Mouse (Mus musculus) kidney, postnatal 36 days (tissue): ENCODE data around the gene Isyna1.

Source experiments
- DNase-seq, 2 experiments: peaks; one replicate each; pipeline ENCODE4 v3.0.0; 2021 to 2022; ENCODE audit warnings: mixed read lengths in 2 of 2

Isyna1 gene

DNA sequence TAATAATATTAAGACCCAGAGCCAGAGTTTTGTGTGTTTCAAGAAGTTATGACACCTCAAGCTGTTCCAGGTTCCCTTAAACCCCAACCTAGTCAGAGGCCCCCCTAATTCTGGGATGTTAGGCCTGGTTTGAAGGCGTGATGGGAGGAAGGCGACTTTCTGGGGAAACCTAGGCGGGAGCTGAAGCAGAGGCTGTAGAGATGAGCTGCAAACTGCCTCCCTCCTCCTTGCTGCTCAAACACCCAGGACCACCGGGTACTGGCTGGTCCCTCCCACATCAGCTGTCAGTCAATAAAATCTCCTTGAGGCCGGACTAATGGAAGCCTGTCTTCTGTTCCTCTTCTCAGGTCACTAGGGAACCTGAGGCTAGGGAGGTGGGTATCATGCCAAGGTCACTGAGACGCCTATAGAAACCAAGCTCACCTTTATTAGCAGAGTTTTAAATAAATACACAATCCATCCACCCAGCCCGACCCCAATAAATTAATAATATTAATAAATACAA, 34.9 kb downstream of the Isyna1 start:
- DNase-seq = no peak

DNA sequence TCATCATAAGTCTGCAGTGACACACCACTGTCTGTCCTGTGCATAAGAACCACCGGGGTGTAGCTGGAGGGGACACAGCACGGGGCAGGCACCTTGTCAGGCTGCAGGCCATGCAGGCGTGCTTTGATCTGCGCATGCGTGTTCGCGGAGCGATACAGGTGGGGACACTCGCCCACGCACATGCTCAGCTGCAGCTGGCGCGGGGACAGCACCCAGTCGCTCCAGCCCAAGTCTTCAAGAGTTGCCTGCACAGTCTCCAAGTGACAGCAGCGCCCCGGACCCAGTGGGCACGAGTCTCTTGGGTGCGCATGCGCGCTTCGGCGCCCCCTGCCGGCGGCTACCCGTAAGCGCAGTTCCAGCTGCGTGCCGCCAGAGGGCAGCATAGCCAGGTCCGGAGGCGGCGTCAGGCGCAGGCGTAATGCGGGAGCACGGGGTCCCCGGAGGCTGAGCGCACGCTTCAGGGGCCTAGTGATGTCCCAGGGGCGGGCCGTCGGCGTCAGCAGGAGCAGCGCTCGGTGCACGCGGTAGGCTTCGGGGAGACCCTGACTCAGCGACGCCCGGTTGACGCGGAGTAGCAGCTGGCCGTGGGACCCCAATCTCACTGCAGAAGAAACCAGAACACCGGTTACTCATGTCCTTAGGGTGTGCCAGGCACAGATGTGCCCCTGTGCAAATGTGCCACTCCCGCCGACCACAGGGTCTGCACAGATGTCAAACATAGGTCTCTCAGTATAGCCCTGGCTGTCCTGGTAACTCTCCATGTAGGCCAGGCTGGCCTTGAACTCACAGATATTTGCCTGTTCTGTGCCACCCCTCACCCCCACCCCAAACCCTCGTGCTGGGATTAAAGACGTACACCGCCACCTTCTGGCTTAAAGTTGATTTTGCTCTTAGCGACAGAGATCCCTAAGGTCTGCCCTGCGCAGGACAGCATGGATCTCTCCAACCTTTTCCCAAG, 35.7 kb downstream of the Isyna1 start:
- peak; percentile 73 to 86 for DNase-seq

DNA sequence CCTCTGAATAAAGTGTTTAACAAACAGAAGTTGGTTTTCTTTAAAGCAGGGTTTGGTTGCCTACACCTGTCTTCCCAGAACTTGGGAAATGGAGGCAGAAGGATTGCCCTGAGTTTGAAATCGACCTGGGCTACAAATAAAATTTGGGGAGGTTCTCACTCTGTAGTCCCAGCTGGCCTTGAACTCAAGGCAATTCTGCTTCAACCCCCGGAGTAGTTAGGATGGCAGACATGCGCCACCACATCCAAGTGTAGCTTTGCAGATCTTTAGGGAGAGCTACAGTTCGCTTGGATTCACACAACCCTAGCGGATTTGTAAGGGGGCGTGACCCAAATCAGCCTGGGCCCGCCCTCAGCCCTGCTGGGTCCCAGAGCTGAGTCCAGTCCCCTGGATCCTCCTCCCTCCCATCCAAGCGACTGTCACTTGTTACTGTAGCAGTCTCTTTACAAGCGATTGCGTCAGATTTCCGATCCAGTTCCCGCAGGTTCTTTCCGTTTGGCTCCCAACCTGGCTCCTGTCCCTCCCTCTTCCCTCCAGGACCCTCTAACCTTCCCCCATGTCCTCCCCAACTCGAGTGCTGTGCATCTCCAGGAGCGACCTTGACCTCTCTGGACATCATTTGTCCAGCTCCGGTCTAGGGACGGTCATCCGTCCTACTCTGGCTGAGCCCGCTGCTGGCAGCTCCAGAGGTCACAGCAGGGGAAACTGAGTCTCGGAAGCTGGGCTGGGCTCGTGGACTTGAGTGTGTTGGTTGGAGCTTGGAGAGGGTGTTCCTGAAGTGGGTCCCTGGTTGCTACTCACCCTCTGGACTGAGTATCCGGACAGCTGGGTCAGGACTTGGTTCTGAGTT, 36.6 kb downstream of the Isyna1 start:
- peak; percentile 87 to 89 for DNase-seq

DNA sequence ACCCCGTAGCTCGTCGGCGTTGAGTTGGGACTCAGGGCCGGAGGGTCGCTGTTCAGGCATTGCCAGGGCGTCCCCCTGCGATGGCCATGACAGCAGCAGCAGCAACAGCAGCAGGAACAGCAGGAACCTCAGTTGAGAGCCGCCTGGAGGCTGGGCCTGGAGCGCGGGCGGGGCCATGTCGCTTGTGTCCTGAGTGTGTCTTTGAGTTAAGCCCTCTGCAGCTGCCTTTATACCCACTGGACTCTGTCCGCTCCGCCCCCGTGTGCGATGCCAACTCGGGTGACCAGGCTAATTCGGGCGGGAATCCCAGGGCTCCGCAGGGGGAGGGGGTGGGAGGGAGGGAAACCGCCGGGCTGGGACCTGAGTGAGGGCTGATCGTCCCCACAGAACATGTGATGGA, 37.3 kb downstream of the Isyna1 start:
- peak; percentile 86 to 87 for DNase-seq

DNA sequence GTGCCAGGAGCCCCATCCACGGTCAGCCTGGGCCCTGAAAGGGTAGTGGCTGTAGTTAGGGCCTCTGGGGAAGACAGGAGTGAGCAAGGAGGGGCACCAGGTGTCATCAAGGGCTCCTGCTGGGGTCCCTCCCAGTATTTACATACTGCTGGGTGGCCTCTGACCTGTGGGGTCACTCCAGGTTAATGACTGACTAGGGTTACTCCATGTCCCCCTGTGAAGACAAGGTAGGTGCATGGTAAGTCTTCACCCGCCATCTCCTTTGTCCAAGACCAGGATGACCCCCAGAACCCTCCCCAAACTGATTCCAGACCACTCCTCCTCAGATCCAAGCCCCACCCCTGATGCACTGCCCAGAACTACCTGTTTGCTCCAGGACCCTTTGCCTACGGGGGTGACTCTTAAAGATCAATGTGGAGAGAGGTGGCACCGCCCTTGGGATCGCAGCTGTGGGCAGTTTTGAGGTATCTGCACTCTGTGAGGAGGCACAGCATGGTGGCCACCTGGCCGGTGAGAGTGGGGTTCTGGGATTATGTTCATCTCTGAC, 38.2 kb downstream of the Isyna1 start, which contains the start of gene Gdf15:
Gene Gdf15 (minus strand): TSS at position 111 of the 547 bp plus-strand sequence.
- DNase-seq = no peak

DNA sequence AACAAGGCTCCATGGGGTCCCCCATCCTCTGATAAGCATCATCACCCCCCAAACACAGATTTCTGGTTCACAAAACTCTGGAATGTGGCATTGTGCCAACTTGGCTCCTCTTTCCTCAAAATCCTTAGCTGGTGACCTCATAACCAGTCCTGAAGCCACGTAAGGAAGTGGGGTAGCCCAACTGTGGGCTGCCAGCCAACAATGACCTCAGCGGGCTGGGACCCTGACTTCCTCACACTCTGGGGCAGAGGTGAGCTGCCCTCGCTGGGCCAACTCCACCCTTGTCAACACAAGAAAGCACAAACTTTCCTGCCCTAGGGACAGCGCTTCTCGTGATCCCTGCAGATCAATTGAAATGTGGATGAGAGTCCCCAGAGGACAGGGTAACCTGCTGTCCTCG, 39.9 kb downstream of the Isyna1 start:
- DNase-seq = peak; percentile 90 to 92

DNA sequence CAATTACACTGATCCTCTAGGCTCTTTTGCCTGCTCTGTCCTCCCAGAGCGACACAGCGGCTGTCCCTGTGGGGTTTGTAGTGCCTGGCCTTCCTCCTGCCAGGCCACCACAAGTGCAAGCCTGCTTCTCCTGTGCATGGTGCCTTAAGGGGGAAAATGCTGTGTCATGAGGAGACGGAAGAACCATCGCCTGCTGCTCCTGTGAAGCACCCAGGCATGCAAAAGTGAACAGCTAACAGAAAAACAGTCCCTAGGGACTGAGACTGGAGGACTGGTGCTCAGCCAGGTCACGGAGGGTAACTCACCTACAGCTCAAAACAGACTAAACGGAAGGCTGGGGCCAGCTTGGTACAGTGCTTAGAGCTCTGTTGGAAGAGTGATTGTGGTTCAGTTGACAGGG, 41.4 kb downstream of the Isyna1 start:
- peak; percentile 73 to 81 for DNase-seq

DNA sequence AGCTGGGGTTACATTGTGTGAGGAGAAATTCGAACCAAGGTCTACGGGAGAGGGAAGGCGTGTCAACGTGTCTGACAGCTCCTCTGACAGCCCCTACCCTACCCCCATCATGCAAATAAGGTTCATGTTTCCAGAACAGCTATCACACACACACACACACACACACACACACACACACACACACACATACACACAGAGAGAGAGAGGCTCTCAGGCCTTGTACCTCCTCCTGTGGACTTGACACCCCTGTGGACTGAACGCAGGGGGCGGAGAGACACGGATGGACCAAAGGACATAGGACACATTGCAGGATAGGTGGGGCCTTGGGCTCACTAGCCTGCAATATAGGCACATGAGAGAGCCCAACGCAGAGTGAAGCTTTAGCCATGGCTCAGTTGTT, 42.7 kb downstream of the Isyna1 start:
- DNase-seq = peak; percentile 74

DNA sequence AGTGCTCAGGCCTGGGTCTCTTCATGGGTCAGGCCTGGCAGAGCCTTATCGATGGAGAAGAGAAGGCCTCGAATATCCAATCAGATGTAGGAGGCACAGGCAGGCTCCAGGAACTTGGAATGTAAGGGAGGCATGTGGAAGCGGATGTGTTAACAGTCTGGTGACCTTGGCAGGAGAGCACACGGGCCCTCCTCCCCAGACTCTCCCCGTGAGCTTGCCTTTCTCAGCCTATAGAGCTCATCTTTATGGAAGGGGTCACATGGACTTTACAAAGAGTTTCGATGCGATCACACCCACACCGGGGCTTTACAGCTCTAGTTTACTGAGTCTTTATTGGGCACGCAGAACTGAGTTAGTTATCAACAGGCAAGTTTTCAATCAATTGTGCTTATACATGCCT, 44.6 kb downstream of the Isyna1 start:
- no peak for DNase-seq

DNA sequence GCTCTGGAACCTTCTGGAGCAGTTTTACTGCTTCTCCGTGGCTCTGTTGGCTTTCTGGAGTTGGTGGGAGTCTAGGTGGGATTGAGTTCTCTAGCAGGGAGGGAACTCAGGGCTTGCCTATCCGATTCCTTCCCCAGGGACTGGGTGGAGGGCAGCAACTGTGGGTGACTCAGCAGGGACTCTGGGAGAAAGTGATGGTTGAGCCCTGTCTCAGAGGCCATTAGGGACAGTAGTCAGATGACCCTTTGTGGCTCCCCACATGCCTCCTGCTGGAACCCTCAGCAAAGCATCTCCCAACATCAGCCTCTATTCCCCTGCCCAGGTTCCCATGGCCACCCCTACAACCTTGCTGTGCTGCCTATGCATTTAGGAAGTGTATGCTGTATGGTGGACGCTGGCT, 48.8 kb downstream of the Isyna1 start:
- no peak for DNase-seq

DNA sequence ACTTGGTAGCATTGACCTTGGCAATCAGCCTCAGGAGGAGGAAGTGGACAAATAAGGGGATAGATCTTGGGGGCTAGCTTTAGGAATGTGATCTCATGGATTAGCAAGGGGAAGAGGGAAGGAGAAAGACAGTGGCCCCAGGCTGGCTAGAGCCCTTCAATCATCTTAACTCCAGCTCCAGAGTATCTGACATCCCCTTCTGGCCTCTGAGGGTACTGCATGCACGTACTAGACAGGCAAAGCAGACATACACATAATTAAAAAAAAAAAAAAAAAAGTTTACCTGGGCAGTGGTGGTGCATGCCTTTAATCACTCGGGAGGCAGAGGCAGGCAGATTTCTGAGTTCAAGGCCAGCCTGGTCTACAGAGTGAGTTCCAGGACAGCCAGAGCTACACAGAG, 49.9 kb downstream of the Isyna1 start:
- peak; percentile 43 to 79 for DNase-seq

DNA sequence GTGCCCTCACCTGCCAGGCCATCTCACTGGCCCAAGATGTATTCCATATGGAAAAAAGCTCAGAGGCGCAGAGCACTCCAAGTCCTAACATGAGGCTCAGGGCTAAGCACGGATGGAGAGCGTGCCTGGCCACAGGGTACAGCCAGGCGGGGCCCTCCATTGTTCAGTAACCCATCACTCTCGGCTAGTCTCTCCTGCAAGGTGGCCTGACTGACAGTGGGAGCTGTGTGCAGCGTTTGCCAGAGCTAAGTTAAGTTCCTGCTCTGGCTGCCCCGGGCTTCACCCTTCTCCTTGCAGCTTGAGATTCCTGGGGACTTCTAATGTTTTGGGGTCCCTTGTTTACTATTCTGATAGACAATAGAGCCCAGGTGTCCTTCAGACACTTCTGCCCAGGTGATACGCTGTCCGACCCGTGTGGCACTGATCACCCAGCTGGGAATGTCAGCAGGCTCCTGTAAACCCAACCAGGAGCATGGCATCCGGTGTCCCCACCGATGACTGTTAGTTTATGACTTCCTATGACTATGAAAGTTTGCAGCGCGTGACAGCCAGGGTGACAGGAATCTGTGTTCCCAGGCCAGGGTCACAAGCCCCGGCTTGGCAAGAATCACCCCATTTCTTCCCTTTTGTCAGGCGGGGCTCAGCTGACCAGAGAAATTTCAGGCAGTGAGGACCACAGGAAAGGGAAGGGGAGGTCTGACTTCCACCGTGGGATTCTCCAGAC, 51.5 kb downstream of the Isyna1 start:
- peak; percentile 74 to 75 for DNase-seq

DNA sequence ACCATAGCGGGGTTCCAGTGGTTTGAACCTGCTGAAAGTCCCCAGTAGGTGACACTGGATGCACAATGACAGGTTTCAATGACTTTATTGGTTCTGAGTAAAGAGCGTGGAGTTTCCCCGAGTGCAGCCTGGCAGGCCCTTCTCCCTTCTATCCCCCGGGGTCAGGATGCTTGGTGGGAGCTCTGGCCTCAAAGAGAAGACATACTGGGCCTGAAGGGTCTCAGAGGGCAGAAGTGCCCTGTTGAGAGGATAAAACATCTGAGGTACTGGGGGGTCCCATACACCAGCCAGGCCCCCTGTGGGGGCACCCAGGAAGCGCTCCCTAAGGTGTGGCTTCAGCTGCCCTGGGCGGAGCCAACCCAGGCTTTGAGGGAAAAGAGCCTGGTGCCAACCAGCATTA, 52.2 kb downstream of the Isyna1 start:
- no peak for DNase-seq

DNA sequence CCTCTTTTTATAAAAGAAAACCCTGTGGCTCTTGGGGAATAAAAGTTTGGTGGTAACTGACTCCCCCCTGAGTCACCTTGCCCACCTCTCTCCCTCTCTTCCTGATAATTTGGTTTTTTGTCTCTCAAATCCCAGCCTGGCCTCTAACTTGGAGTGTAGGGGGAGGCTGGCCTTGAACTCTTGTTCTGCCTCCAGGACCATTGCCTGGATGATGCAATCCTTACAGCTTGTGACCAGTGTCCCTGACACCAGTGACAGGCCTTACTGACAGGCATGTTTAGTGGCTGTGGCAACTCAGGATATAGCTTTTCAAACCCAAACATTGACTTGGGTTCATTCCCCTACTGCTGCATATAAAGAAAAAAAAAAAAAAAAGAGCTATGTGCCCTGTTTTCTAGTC, 52.6 kb downstream of the Isyna1 start:
- DNase-seq = no peak
